Comparison of ENCODE assay signal across 9 mouse cellular contexts in genomic region chr7:144583619-144584018, GRCm38 (mm10). TPM values are rescaled to one million over a fixed set of nuclear protein-coding genes. Genes with fewer than 3 reads are reported as not detected.
DNase-seq lines count a peak whose midpoint lies in the region; ATAC-seq and TF ChIP-seq lines count a peak whose summit lies in the region.
"Had no signal": no experiment of that assay in that cellular context is flagged by ENCODE, and none has a peak within 500 bp of the region (broad histone marks: within the 10 kb centered on the region; RNA-seq: fewer than 3 reads in every experiment).

No protein-coding gene starts in this region.

- no peaks in the 10 kb centered on the region for H3K9me3 ChIP-seq in forebrain, embryonic 10.5 days
- H3K9me3 ChIP-seq in forebrain, embryonic 13.5 days (replicated peaks) = no peaks in the 10 kb centered on the region
- no peaks in the 10 kb centered on the region for H3K9me3 ChIP-seq in hindbrain, postnatal 0 days (ENCODE audit: low read length)
- H3K9me3 ChIP-seq: hindbrain, embryonic 15.5 days had no signal

- H3K9ac ChIP-seq in forebrain, embryonic 13.5 days = no peak overlapping the region
- no peak overlapping the region for H3K9ac ChIP-seq in hindbrain, postnatal 0 days (replicated peaks; ENCODE audit: low read length)

- 0 out of 2 replicates have a peak overlapping the region, but pooled peaks have one; percentile 20 for H3K27ac ChIP-seq in forebrain, embryonic 10.5 days
- H3K27ac ChIP-seq in forebrain, embryonic 13.5 days = no peak overlapping the region
- no peak overlapping the region for H3K27ac ChIP-seq in hindbrain, postnatal 0 days
- no peak overlapping the region for H3K27ac ChIP-seq in spleen, adult 2 months (ENCODE audit: insufficient read depth, low read length)
- H3K27ac ChIP-seq: hindbrain, embryonic 15.5 days had no signal

- TF ChIP-seq CTCF in hindbrain, postnatal 0 days (IDR thresholded peaks at IDR 0.05; ENCODE audit: low read depth) = peak; percentile 80
- TF ChIP-seq CTCF in spleen, adult 2 months (IDR thresholded peaks at IDR 0.05; ENCODE audit: extremely low read depth, insufficient read depth, insufficient read length, insufficient replicate concordance) = peak; percentile 50; the same call in 1 of the 2 replicates

- H3K27me3 ChIP-seq in forebrain, embryonic 10.5 days (ENCODE audit: poor library complexity, severe bottlenecking) = peaks cover 31% of the 10 kb centered on the region
- peaks cover 16% of the 10 kb centered on the region; the same call in 1 of the 2 replicates for H3K27me3 ChIP-seq in forebrain, embryonic 13.5 days
- no peaks in the 10 kb centered on the region; the same call in 1 of the 2 replicates for H3K27me3 ChIP-seq in hindbrain, postnatal 0 days (ENCODE audit: insufficient read depth, low read length)
- H3K27me3 ChIP-seq in spleen, adult 2 months (ENCODE audit: control insufficient read depth, insufficient read depth, low read length) = no peaks in the 10 kb centered on the region

- 13% methylated on average over 4 of the region's 4 CpGs for WGBS in forebrain, embryonic 10.5 days
- 3% methylated on average over 4 of the region's 4 CpGs for WGBS in forebrain, embryonic 13.5 days
- 5% methylated on average over 4 of the region's 4 CpGs for WGBS in hindbrain, postnatal 0 days
- WGBS in spleen, adult 2 months = 2% methylated on average over 4 of the region's 4 CpGs

- H3K4me3 ChIP-seq in forebrain, embryonic 10.5 days = no peak overlapping the region
- H3K4me3 ChIP-seq in forebrain, embryonic 13.5 days = no peak overlapping the region
- no peak overlapping the region for H3K4me3 ChIP-seq in hindbrain, postnatal 0 days (ENCODE audit: low read length)
- H3K4me3 ChIP-seq in spleen, adult 2 months (ENCODE audit: extremely low read depth, insufficient read depth, insufficient read length) = no peak overlapping the region

- intact Hi-C loops in left cerebral cortex, postnatal 14 days (cut with DNase I) = no loop called here

- peaks cover 33% of the 10 kb centered on the region for H3K4me1 ChIP-seq in forebrain, embryonic 10.5 days
- peaks cover 24% of the 10 kb centered on the region for H3K4me1 ChIP-seq in forebrain, embryonic 13.5 days
- H3K4me1 ChIP-seq in hindbrain, postnatal 0 days (ENCODE audit: insufficient read depth, low read length) = peaks cover 13% of the 10 kb centered on the region
- H3K4me1 ChIP-seq in spleen, adult 2 months (ENCODE audit: control insufficient read depth, insufficient read depth, insufficient read length) = no peaks in the 10 kb centered on the region

- peak; percentile 60 for DNase-seq in forebrain, embryonic 10.5 days (ENCODE audit: extremely low spot score, low spot score)
- peak; percentile 47 for DNase-seq in left cerebral cortex, postnatal 14 days (ENCODE audit: low spot score in 2 of 2)
- no peak for DNase-seq in left cerebral cortex, adult 11 months (ENCODE audit: low spot score)
- DNase-seq in brain, adult 2 months (ENCODE audit: low read depth, low spot score) = peak; percentile 85
- DNase-seq in hindbrain, postnatal 0 days (ENCODE audit: low spot score) = peak; percentile 80
- peak; percentile 75 for DNase-seq in lung, postnatal 10 days
- peak; percentile 49 to 55 for DNase-seq in spleen, adult 2 months (ENCODE audit: low read depth in 1 of 2, low spot score in 2 of 2)

- H3K4me2 ChIP-seq in forebrain, embryonic 13.5 days = no peak overlapping the region
- H3K4me2 ChIP-seq in hindbrain, postnatal 0 days (ENCODE audit: low read depth, low read length) = no peak overlapping the region

- H3K36me3 ChIP-seq in forebrain, embryonic 10.5 days (replicated peaks) = peaks cover 26% of the 10 kb centered on the region
- H3K36me3 ChIP-seq in forebrain, embryonic 13.5 days (ENCODE audit: poor library complexity, severe bottlenecking) = peaks cover 18% of the 10 kb centered on the region
- H3K36me3 ChIP-seq in hindbrain, postnatal 0 days (ENCODE audit: insufficient read depth, low read length) = 0 out of 2 replicates have a peak, but pooled peaks cover 10% of the 10 kb centered on the region
- 0 out of 2 replicates have a peak, but pooled peaks cover 3% of the 10 kb centered on the region for H3K36me3 ChIP-seq in spleen, adult 2 months (ENCODE audit: control insufficient read depth, insufficient read depth, low read length)

- ATAC-seq in forebrain, embryonic 13.5 days = no peak
- ATAC-seq in hindbrain, postnatal 0 days = no peak

- no peak for TF ChIP-seq POLR2A in spleen, adult 2 months (IDR thresholded peaks at IDR 0.05; ENCODE audit: low read depth, low read length)

RNA-seq across cellular contexts. Expression of gene Fadd, which starts 1.4 kb away (rescaled TPM):
- polyA plus RNA-seq in forebrain, embryonic 10.5 days (2016; fragmentation: Nextera tagmentation; extraction: Ambion mirVana) = 11.4 and 12.1 TPM in 2 replicates
- polyA plus RNA-seq in forebrain, embryonic 13.5 days (2015; fragmentation: Nextera tagmentation; extraction: Ambion mirVana) = 7.1 and 7.7 TPM in 2 replicates
- 1 to 10 TPM; 2.0 to 2.3 TPM for total RNA-seq in left cerebral cortex, postnatal 14 days (2021)
- 3.4 and 4.3 TPM in 2 replicates for total RNA-seq in hindbrain, postnatal 0 days (2014; rRNA removed)
- polyA plus RNA-seq in hindbrain, postnatal 0 days (2015; fragmentation: Nextera tagmentation; extraction: Ambion mirVana) = 3.1 and 3.7 TPM in 2 replicates
- polyA plus RNA-seq in spleen, adult 2 months (2012; rRNA removed) = 9.1 and 9.8 TPM in 2 replicates

RNA-seq across cellular contexts. Expression of gene Ppfia1, which starts 30.1 kb away (rescaled TPM):
- polyA plus RNA-seq in forebrain, embryonic 10.5 days (2016; fragmentation: Nextera tagmentation; extraction: Ambion mirVana) = 41.5 and 46.7 TPM in 2 replicates
- 29.0 and 32.1 TPM in 2 replicates for polyA plus RNA-seq in forebrain, embryonic 13.5 days (2015; fragmentation: Nextera tagmentation; extraction: Ambion mirVana)
- 10 to 100 TPM; 33.0 to 34.6 TPM for total RNA-seq in left cerebral cortex, postnatal 14 days (2021)
- total RNA-seq in hindbrain, postnatal 0 days (2014; rRNA removed) = 27.4 and 36.2 TPM in 2 replicates
- polyA plus RNA-seq in hindbrain, postnatal 0 days (2015; fragmentation: Nextera tagmentation; extraction: Ambion mirVana) = 15.6 and 17.2 TPM in 2 replicates
- polyA plus RNA-seq in spleen, adult 2 months (2012; rRNA removed) = 23.5 and 26.1 TPM in 2 replicates
